ENCODE assay signal across 9 mouse cellular contexts in the genomic region with DNA sequence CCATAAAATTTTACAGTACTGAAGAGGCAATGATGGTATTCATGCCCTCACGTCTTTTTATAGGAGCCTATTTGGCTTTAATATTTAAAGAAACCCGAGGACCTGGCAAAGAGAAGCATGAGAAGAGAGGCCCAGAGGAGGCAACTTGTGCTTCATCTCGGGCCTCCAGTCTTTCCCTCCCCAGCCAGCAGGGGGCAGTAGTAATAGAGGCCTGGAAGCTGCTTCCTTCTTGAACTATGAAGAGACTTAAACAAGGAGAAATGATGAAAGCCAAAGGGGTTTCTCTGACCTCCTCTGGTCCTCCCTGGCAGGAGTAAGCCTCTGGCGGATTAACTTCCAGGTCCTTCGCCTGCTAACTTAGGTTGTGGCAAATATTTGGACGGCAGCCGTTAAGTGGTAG.
DNase-seq lines count a peak whose midpoint lies in the region; ATAC-seq and TF ChIP-seq lines count a peak whose summit lies in the region.
"Had no signal": no experiment of that assay in that cellular context is flagged by ENCODE, and none has a peak within 500 bp of the region (broad histone marks: within the 10 kb centered on the region; RNA-seq: fewer than 3 reads in every experiment).

No protein-coding gene starts in this region.

- H3K27me3 ChIP-seq in CH12.LX (replicated peaks): no peaks in the 10 kb centered on the region
- H3K27me3 ChIP-seq in liver, embryonic 14.5 days (ENCODE audit: control insufficient read depth, insufficient read depth, low read length): no peaks in the 10 kb centered on the region
- H3K27me3 ChIP-seq: lung, embryonic 15.5 days had no signal

- no peak overlapping the region for H3K4me3 ChIP-seq in CH12.LX (replicated peaks in 1 of 3; ENCODE audit: low read depth in 2 of 3, low read length in 2 of 3, poor library complexity in 1 of 3)
- no peak overlapping the region for H3K4me3 ChIP-seq in brown adipose tissue, adult 24 weeks (ENCODE audit: insufficient read depth, low read depth, low read length)
- H3K4me3 ChIP-seq in liver, embryonic 14.5 days (ENCODE audit: insufficient read depth in 1 of 2, low read depth in 2 of 2, low read length in 2 of 2): no peak overlapping the region
- H3K4me3 ChIP-seq: lung, embryonic 15.5 days had no signal

- H3K4me2 ChIP-seq in CH12.LX (ENCODE audit: insufficient read depth, low read depth, poor library complexity, severe bottlenecking): no peak overlapping the region
- no peak overlapping the region for H3K4me2 ChIP-seq in liver, embryonic 14.5 days (ENCODE audit: low read depth)
- H3K4me2 ChIP-seq: lung, embryonic 15.5 days had no signal

- TF ChIP-seq EP300 in CH12.LX (IDR thresholded peaks at IDR 0.05; ENCODE audit: low read length): no peak
- TF ChIP-seq EP300 in liver, embryonic 14.5 days (IDR thresholded peaks at IDR 0.05; ENCODE audit: low read depth): no peak

- no peak for TF ChIP-seq POLR2A in CH12.LX (IDR thresholded peaks at IDR 0.05; ENCODE audit: low read depth, low read length)

- peak; percentile 72 for TF ChIP-seq RAD21 in CH12.LX (IDR thresholded peaks at IDR 0.05; ENCODE audit: low read depth, low read length)

- H3K9ac ChIP-seq in CH12.LX (ENCODE audit: insufficient read depth, low read depth): no peak overlapping the region
- no peak overlapping the region for H3K9ac ChIP-seq in liver, embryonic 14.5 days (replicated peaks)
- H3K9ac ChIP-seq: lung, embryonic 15.5 days had no signal

- in situ Hi-C loops in CH12.LX (cut with MboI; ENCODE audit: low pct_ligation_motif_present, low pct_unique_long_range_greater_than_20kb, low sequenced_read_pairs): loop anchor here (10.0 kb wide), 1 partner anchor 63 kb away; no protein-coding TSS in a partner anchor

- no peaks in the 10 kb centered on the region for H3K79me2 ChIP-seq in CH12.LX (replicated peaks; ENCODE audit: control insufficient read depth, extremely low read depth, insufficient read depth, poor library complexity, severe bottlenecking)

- TF ChIP-seq CTCF in CH12.LX (conservative IDR thresholded peaks at IDR 0.05 in 1 of 2, IDR thresholded peaks at IDR 0.05 in 1 of 2; ENCODE audit: low read depth in 2 of 2, low read length in 2 of 2): peak; percentile 82 to 85
- peak; percentile 86 for TF ChIP-seq CTCF in liver, embryonic 14.5 days (IDR thresholded peaks at IDR 0.05; ENCODE audit: low read depth)

- no peak overlapping the region for H3K27ac ChIP-seq in CH12.LX (ENCODE audit: insufficient read depth, low read depth)
- peak overlapping the region; percentile 31 for H3K27ac ChIP-seq in brown adipose tissue, adult 24 weeks (replicated peaks; ENCODE audit: low read depth, low read length)
- H3K27ac ChIP-seq in liver, embryonic 14.5 days: no peak overlapping the region
- H3K27ac ChIP-seq: lung, embryonic 15.5 days had no signal

- dilution Hi-C loops in CH12.LX (cut with MboI; ENCODE audit: extremely low pct_ligation_motif_present, extremely low pct_unique_long_range_greater_than_20kb, low sequenced_read_pairs): no loop called here

- ATAC-seq in frontal cortex, adult (ENCODE audit: low TSS enrichment): 0 out of 2 replicates have a peak, but pooled peaks have one; percentile 41
- no peak for ATAC-seq in liver, embryonic 14.5 days (ENCODE audit: insufficient read depth)

- H3K36me3 ChIP-seq in CH12.LX (replicated peaks in 1 of 2; ENCODE audit: control insufficient read depth in 1 of 2, insufficient read depth in 1 of 2, low read length in 1 of 2): no peaks in the 10 kb centered on the region
- no peaks in the 10 kb centered on the region for H3K36me3 ChIP-seq in liver, embryonic 14.5 days (replicated peaks; ENCODE audit: control insufficient read depth, insufficient read depth, low read depth)
- H3K36me3 ChIP-seq: lung, embryonic 15.5 days had no signal

- DNase-seq in 3134 (ENCODE audit: extremely low read depth, insufficient read length, low spot score) (peak; percentile 51), CH12.LX (ENCODE audit: extremely low read depth) (peak; percentile 82)
- peak; percentile 70 to 82 for DNase-seq in kidney, postnatal 25 days
- peak; percentile 12 to 40 (median 22) for DNase-seq in liver, embryonic 14.5 days (ENCODE audit: low read depth in 3 of 3, low spot score in 3 of 3)
- peak; percentile 50 to 63 for DNase-seq in right cerebral cortex, postnatal 10 days (ENCODE audit: low spot score in 2 of 2)
- DNase-seq in urinary bladder, postnatal 25 days (ENCODE audit: low spot score): peak; percentile 84

- H3K9me3 ChIP-seq in CH12.LX (replicated peaks; ENCODE audit: low read length): no peaks in the 10 kb centered on the region
- H3K9me3 ChIP-seq in liver, embryonic 14.5 days (ENCODE audit: control insufficient read depth, low read length): no peaks in the 10 kb centered on the region
- H3K9me3 ChIP-seq: lung, embryonic 15.5 days had no signal

- WGBS in liver, embryonic 14.5 days (ENCODE audit: insufficient replicate concordance): 49% methylated on average over 7 of the region's 7 CpGs

- peaks cover 4 to 24% of the 10 kb centered on the region in 2 experiments; a peak in 3 of 4 replicates for H3K4me1 ChIP-seq in CH12.LX (ENCODE audit: control insufficient read depth in 1 of 2, insufficient read depth in 2 of 2)
- H3K4me1 ChIP-seq in brown adipose tissue, adult 24 weeks (ENCODE audit: control insufficient read depth, insufficient read depth, insufficient read length, low read length): peaks cover 22% of the 10 kb centered on the region
- H3K4me1 ChIP-seq in liver, embryonic 14.5 days (replicated peaks; ENCODE audit: control insufficient read depth in 2 of 2, insufficient read depth in 2 of 2, low read length in 1 of 2): no peaks in the 10 kb centered on the region

TF ChIP-seq in CH12.LX, 34 proteins besides CTCF, POLR2A, EP300 and RAD21:
- no peak for TF ChIP-seq CHD2 (IDR thresholded peaks at IDR 0.05; ENCODE audit: low read length)
- peak; percentile 89 for TF ChIP-seq SMC3 (IDR thresholded peaks at IDR 0.05; ENCODE audit: low read depth, low read length)
- TF ChIP-seq ZMIZ1 (IDR thresholded peaks at IDR 0.05; ENCODE audit: low read depth, low read length): no peak
- TF ChIP-seq MAZ (IDR thresholded peaks at IDR 0.05; ENCODE audit: low read depth, low read length): no peak
- TF ChIP-seq IRF4 (IDR thresholded peaks at IDR 0.05; ENCODE audit: low read depth, low read length): 0 out of 2 replicates have a peak, but pooled peaks have one; percentile 4
- no peak for TF ChIP-seq POLR2AphosphoS2 (IDR thresholded peaks at IDR 0.05; ENCODE audit: low read depth, low read length)
- no peak for TF ChIP-seq NRF1 (IDR thresholded peaks at IDR 0.05; ENCODE audit: low read depth, low read length)
- TF ChIP-seq ZC3H11A (IDR thresholded peaks at IDR 0.05; ENCODE audit: low read depth, low read length): peak; percentile 52

Comparison
In these comparisons a context has a peak if more than half of its experiments do, and no peak if none do; other contexts are left out.
1. DNase-seq: peak in every context shown above with its lines; median percentile 84 in urinary bladder, postnatal 25 days; 82 in CH12.LX; 76 in kidney, postnatal 25 days; 56 in right cerebral cortex, postnatal 10 days; 51 in 3134; 22 in liver, embryonic 14.5 days.